Mouse (Mus musculus) erythroblast, embryonic 14.5 days (primary cell): Measurements from ENCODE around the gene Il18bp.

Experiments
- GATA1 ChIP-seq: IDR thresholded peaks from 2 replicates; pipeline ENCODE4 v1.6.1; 2012; ENCODE audit warnings: low read length, inconsistent platforms, mixed read lengths
- TAL1 ChIP-seq: IDR thresholded peaks from 3 replicates; pipeline ENCODE4 v1.6.1; 2012; ENCODE audit warnings: low read length, inconsistent platforms, mixed read lengths

DNA sequence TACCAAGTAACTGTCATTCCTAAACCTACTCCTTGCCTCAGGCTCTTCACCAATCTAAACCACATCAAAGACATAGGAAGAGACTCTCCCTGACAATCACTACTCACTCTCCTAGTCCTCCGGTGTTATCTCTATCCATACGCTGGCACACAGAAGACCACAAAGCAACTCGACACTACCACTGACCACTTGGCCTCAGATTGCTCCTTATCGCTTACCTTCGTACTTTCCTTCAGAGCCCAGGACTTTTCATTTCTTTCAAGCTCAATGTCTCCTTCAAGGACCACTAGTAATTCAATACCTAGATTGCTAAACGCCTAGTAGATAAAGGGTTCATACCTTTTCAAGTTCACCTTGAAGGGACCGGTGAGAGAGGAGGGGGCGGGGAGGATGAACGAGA, 45.4 kb upstream of the Il18bp start:
- TF ChIP-seq TAL1 = no peak
- no peak for TF ChIP-seq GATA1
